Mouse (Mus musculus): ENCODE measurements around the gene Tmod2. TPM values are rescaled to one million over a fixed set of nuclear protein-coding genes. Genes with fewer than 3 reads are reported as not detected.

The Tmod2 gene
- polyA plus RNA-seq, 1 experiment, result not detected

GRCm38 (mm10) chr9:75616560-75616959 lies 5.4 kb upstream of the Tmod2 start:
- TF ChIP-seq GATA1 (IDR thresholded peaks at IDR 0.05; ENCODE audit: low read length), result no peak

- TF ChIP-seq GATA1 (IDR thresholded peaks at IDR 0.05; ENCODE audit: low read length), result no peak
Measured at GRCm38 (mm10) chr9:75609965-75610364, 1.2 kb downstream of the Tmod2 start.

- TF ChIP-seq GATA1 (IDR thresholded peaks at IDR 0.05; ENCODE audit: low read length), result no peak
Measured at GRCm38 (mm10) chr9:75609505-75609904, 1.6 kb downstream of the Tmod2 start.

- TF ChIP-seq GATA1 (IDR thresholded peaks at IDR 0.05; ENCODE audit: low read length), result no peak
Measured at GRCm38 (mm10) chr9:75607496-75607895, 3.6 kb downstream of the Tmod2 start.

- TF ChIP-seq GATA1 (IDR thresholded peaks at IDR 0.05; ENCODE audit: low read length), result no peak
Measured at GRCm38 (mm10) chr9:75601510-75601909, 9.6 kb downstream of the Tmod2 start.

- no peak for TF ChIP-seq GATA1 (IDR thresholded peaks at IDR 0.05; ENCODE audit: low read length)
Measured at GRCm38 (mm10) chr9:75600166-75600934, 10.8 kb downstream of the Tmod2 start.

GRCm38 (mm10) chr9:75599191-75599841 lies 11.8 kb downstream of the Tmod2 start:
- no peak for TF ChIP-seq GATA1 (IDR thresholded peaks at IDR 0.05; ENCODE audit: low read length)

- TF ChIP-seq GATA1 (IDR thresholded peaks at IDR 0.05; ENCODE audit: low read length), result no peak
Measured at GRCm38 (mm10) chr9:75597596-75597995, 13.5 kb downstream of the Tmod2 start.

GRCm38 (mm10) chr9:75597036-75597435 lies 14.1 kb downstream of the Tmod2 start:
- TF ChIP-seq GATA1 (IDR thresholded peaks at IDR 0.05; ENCODE audit: low read length), result no peak

- TF ChIP-seq GATA1 (IDR thresholded peaks at IDR 0.05; ENCODE audit: low read length), result no peak
Measured at GRCm38 (mm10) chr9:75593481-75593880, 17.6 kb downstream of the Tmod2 start.

GRCm38 (mm10) chr9:75589850-75590790 lies 21.0 kb downstream of the Tmod2 start:
- no peak for TF ChIP-seq GATA1 (IDR thresholded peaks at IDR 0.05; ENCODE audit: low read length)

GRCm38 (mm10) chr9:75581694-75582350 lies 29.3 kb downstream of the Tmod2 start:
- no peak for TF ChIP-seq GATA1 (IDR thresholded peaks at IDR 0.05; ENCODE audit: low read length)

- no peak for TF ChIP-seq GATA1 (IDR thresholded peaks at IDR 0.05; ENCODE audit: low read length)
Measured at GRCm38 (mm10) chr9:75579321-75579720, 31.8 kb downstream of the Tmod2 start.

- TF ChIP-seq GATA1 (IDR thresholded peaks at IDR 0.05; ENCODE audit: low read length), result no peak
Measured at GRCm38 (mm10) chr9:75571036-75571942, 39.8 kb downstream of the Tmod2 start.
